Mouse (Mus musculus): ENCODE data around the gene Asb2. TPM values are rescaled to one million over a fixed set of nuclear protein-coding genes. Genes with fewer than 3 reads are reported as not detected.

The Asb2 gene
- total RNA-seq (2021), result 1 to 10 TPM; 3.2 to 3.5 TPM
- long read RNA-seq, experiment 1, partial matches to known transcripts, result 0 of 4 reads
- long read RNA-seq, experiment 1, other reads (novel, unspliced or antisense), result 1 of 4 reads
- long read RNA-seq, experiment 2, partial matches to known transcripts, result 0 of 5 reads
- long read RNA-seq, experiment 2, other reads (novel, unspliced or antisense), result 0 of 5 reads

DNA sequence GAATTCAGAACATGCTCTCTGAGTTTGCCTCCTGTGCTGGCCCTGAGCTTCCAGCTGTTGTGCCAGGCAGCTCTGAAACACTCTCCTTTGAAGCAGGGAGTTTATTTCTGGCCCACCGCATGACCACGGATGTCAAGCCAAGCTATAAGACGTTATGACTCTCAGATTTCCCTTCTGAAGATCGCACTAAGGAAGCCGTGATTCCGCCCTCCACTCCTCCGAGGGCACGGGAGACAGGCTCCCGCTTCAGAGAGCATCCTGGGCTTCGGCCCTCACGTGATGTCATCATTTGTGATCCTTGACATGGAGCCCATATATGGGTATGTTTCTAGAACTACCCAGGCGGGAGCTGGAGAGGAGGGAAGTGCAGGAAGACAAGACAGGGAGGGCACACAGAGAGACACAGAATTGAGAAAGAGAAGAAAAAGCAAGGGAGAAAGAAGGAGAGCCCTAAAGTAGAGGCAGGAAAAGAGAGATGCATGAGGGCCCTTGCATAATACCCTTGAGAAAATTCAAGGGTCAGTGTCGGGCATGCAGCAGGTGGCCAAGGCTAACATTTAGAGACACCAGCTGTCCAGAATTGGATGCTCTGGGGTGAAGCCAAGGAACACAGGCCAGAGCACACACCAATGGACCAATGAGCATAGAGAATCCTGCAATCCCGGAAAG, at the start of gene Asb2:
Gene Asb2, minus strand, starts transcription at position 256 of the 669 bp plus-strand sequence.
- no peak for DNase-seq (ENCODE audit: low spot score in 2 of 2)

DNA sequence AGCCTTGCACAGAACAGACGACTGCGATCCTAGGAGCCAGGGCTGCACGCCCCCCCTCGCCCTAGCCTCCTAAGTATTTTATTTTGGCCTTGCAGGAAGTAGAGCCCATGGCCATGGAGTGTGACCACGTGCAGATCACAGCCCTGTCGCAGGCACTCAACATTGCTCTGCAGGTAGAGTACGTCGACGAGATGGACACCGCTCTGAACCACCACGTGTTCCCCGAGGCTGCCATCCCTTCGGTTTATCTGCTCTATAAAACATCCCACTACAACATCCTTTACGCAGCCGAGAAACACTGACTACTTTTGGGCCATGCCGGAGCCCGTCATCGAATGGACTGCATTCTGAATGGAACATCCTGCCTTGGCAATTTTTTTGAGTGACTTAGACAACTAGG, 48.3 kb upstream of the Asb2 start:
- DNase-seq (ENCODE audit: low spot score in 2 of 2), result no peak

DNA sequence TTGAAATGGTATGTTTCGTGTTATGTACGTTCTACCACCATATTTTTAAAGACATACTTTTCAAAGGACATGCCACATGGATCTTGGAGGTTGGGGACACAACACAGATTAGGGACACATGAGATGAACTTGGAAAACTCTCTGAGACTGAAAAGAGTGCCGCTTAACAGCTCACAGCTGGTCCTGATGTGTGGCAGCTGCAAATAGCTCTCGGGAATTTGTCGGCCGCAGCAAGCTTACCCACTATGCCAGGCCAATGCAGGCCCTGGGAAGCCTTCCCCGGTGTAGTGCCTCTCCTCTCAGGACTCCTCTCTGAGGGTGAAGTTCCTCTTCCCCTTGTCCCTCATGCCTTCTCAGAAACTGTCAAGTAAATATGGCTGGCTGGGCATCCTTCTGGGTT, 41.0 kb upstream of the Asb2 start:
- no peak for DNase-seq (ENCODE audit: low spot score in 2 of 2)

DNA sequence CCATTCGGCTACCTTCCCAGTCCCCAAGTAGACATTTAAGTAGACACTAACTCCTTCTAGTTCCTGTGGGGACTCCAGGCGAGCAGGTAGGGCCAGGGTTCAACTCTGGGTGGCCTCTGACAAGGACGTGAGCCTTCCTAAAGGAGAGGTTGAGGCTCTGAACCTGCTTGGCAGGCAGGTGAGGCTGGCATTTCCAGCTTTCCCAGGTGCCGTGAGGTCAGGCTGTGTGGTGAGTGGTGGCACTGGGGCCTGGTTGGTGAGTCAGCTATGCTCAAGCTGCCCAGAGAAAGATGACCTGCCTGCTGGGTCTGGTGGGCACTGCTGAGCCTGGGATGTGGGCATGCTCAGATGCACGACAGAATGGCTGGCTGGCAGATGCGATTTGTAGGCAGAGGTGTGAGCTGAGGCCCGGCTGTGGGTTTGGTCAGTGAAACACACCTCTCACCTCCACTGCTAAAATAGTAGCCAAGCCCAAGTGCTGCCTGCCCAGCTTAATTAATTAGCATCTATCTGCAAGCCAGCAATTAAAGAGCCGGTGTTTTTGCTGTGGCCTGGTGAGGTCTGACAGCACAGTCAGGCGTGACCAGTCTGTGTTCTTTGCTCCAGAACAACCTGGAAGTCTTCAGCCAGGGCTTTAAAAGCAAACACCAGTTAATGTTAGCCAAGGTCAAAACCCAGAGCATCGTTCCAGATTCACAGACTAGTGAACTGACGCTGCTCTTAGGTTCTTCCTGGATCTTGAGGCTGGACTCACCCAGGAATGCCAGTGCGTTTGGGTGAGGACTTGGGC, 39.9 kb upstream of the Asb2 start:
- DNase-seq (ENCODE audit: low spot score in 2 of 2), result no peak

DNA sequence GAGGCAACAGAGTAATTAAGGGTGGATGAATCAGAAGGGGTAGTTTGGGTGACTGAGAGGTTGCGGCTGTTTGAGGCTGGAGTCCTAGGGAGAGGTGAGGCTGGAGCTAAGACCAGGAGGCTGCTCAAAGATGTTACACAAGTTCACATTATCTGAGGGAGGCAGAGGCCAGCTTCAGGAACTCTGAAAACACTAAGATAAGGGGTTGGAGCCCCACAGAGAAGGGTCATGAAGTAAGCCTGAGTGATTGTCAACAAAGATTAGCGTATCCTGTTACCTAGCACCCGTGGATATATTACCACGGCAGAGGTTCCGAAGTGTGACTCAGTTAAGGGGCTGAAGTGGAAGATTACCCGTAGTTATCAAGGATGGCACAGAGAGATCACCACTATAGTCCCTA, 37.7 kb upstream of the Asb2 start:
- no peak for DNase-seq (ENCODE audit: low spot score in 2 of 2)

DNA sequence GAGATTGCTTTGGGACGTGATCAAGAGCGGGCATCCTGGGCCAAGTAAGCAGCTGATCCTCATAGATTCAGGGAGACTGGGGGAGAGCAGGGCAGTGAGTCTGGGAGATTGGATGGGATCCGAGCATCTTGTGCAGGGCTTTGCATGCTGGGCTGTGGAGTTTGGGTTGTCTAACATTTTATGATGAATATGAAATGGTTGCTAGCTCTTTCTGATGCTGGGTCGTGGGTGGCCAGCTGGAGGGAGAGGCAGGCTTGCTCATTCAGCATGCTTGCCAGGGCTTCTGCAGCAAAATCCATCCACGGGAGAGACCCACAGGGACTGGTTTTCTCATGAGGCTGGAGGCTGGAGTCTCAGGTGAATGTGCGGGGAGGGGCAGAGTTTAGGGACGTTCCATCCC, 35.3 kb upstream of the Asb2 start:
- DNase-seq (ENCODE audit: low spot score in 2 of 2), result peak; percentile 69 to 76

DNA sequence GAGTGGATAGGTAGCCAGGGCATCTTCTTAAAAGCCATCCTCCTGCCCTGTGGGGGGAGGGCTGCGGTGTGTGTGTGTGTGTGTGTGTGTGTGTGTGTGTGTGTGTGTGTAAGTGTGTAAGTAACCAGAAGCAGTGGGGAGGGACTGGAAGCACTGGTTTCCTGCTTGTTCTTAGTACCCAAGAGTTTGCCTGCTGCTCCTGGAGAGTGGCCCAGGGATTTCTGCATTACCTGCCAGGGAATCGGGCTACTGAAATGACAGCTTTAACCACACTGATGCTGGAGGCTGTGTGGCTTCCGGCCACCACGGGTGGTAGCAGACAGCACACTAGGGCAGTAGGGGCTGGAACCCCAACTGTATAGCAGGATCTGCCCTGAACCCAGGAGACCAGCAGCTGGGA, 34.2 kb upstream of the Asb2 start:
- DNase-seq (ENCODE audit: low spot score in 2 of 2), result no peak

DNA sequence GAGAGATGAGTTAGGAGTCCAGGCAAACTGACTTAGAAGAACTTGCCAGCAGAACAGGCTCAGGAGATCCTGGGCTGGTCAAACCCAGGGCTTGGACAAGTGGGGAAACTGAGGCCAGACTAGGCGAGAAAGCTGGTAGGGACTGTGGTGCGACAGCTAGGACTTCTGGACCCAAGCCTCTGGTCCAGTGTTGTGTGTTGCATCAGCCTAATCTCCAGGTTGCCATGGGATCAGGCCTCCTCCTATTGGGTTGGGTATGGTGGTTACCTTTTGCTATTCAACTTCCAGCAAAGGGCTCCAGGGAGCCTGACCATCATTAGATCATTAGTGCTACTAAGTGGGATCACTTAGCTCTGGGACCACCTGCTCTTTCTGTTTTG, 33.5 kb upstream of the Asb2 start:
- DNase-seq (ENCODE audit: low spot score in 2 of 2), result no peak

DNA sequence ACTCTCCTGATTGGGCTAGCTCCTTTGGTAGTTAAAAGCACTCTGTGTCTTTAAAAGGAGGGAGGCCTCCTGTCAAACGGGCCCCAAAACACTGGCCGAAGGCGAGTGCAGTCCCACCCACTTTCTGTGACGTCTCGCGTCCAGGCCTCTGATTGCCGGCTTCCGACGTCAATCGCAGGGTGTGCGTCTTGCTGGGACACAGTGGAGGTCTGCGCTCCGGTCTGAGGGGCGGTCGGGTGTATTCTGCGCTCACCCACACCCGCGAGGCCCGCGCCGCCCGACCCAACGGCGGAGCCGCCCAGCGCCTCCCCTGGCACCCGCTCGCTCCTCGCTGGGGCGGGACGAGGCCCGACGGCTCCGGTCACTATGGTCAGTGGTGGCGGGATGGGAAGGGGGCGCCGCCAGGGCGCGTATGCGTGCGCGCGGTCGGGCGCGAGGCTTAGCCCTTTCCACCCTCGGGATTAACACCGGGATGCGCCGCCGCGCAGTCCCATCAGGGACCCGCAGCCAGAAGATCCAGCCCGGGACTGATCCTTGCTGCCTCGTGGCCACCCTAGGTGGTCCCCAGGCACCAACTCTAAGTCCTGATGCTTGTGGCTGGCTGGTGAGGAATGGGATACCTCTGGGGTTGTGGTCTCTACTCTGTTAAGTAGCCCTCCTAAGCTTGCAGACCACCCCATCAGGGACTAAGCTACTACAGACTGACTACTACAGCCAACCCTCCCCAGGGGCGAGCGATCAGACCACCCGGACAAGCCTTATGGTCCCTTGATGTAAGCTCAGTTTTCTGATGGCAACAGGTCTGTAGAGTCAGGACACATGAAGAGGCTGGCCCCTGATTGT, 32.9 kb upstream of the Asb2 start, which contains the start of gene Otub2:
Gene Otub2, plus strand, starts transcription at position 178 of the 843 bp plus-strand sequence.
- DNase-seq (ENCODE audit: low spot score in 2 of 2), result peak; percentile 97 to 99

DNA sequence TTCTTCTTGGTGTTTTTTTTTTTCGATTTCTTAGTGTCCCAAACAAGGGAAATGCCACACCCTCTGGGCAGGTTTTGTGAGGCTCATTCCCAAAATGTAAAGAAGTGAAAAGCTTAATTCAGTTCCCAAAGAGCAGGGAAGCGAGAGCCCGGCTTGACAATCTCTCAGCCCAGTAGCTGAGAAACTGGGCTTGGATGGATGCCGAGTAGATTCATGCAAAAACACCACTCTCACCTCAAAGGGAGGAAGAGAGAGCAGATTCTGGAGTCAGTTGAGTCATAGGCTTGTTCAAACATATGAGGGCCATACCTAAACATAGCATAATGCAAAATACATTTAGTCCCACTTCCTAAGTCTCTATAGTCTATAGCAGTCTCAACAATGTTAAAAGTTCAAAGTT, 24.4 kb upstream of the Asb2 start:
- DNase-seq (ENCODE audit: low spot score in 2 of 2), result no peak

DNA sequence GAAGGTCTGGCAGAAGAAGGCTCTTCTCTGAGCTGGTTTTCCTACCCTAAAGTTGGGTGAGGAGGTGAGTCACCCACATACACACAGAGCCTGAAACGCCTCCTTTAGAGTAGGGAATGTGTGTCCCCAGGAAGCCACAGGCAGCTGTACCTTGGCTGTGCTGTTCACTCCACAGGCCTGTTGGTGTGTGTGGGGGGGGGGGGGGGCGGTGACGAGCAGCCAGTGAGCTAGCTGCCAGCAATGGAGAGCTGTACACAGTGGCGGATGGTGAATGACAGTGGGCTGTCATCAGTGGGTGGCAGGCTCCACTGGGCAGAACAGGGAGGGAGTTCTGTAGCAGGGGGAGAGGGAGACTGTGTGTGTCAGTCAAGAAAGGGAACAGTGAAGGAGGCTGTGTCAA, 21.0 kb upstream of the Asb2 start:
- peak; percentile 46 to 70 for DNase-seq (ENCODE audit: low spot score in 2 of 2)

DNA sequence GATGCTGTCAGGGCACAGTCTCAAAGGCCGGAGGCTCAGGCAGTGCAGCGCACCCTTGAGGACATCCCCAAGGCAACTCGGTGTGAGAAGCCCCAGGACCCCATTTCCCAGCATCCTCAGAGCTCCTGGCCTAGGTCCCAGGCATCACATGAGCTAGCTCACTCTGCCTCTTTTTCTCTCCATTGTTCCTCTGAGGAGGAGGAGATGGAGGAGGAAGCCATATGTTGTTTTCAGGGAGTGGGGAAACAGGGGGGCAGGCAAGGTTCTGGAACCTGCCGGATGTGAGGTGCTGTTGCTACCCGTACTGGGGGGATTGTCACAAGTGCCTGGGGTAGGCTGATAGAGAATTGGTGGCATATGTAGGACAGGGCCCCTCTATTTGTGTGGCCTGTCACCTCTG, 20.3 kb upstream of the Asb2 start:
- DNase-seq (ENCODE audit: low spot score in 2 of 2), result peak; percentile 68 to 77

DNA sequence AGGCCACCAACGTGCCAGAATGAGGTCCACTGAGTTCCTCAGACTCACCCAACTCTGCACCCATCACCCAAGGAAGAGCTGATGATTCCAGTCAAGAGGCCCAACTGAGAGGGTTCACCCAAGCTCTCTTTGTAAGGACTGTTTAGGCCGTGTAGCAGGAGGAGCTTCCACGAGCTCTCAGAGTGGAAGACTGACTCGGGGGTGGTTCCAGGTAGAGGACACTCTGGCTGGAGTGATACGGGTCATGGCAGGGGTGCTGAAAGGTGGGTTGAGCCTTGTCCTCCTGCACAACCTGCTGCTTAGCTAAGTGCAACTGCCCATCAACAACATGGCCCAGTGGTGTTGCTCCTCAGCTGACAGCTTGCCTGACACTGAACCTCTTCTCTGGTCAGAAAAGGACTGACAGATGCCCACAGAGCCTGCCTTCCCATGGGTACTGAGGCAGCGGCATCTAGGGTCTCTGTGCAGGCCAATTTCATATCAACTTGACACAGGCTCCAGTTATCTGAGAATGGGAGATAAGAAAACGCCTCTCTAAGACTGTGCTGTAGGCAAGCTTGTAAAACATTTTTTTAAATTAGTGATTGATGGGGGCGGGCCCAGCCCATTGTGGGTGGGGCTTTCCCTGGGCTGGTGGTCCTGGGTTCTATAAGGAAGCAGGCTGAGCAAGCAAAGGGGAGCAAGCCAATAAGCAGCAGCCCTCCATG, 17.9 kb upstream of the Asb2 start:
- DNase-seq (ENCODE audit: low spot score in 2 of 2), result no peak

DNA sequence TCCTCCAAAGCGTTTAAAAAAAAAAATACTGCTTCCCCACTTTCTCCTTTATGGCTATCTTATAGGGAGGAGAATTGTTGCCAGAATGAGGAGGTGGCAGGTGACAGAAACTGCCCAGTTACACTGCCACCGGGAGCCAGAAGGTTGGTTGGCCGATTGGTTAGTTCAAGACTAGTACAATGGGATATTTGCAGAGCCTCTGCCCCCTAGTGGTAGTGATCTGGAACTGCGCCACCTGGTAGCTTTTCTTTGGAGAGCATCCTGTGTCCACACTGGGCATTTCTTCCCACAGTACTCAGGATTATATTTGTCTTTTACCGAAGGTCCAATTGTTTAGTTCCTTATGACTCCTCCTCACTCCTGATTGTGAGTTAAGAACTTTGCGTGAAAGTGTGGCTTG, 15.9 kb upstream of the Asb2 start:
- peak; percentile 57 to 72 for DNase-seq (ENCODE audit: low spot score in 2 of 2)

DNA sequence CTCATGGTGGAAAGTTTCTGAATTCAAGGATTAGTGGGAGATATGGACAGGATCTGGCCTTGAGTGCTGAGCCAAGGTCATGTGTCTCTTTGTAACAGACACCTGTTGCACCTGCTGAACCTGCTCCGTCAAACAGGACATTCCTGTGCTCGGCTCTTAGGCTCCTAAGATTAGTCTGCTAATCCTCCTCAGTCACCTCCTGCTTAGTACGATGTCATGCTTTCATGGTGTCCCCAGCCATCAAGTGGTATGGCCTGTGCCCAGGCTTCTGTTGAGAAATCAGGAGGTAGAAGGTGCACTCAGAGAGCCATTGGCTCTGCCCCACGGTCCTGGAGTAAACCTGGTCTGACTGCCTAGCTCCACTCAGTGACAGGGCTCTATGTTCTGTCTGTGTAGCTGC, 15.1 kb upstream of the Asb2 start:
- DNase-seq (ENCODE audit: low spot score in 2 of 2), result no peak

DNA sequence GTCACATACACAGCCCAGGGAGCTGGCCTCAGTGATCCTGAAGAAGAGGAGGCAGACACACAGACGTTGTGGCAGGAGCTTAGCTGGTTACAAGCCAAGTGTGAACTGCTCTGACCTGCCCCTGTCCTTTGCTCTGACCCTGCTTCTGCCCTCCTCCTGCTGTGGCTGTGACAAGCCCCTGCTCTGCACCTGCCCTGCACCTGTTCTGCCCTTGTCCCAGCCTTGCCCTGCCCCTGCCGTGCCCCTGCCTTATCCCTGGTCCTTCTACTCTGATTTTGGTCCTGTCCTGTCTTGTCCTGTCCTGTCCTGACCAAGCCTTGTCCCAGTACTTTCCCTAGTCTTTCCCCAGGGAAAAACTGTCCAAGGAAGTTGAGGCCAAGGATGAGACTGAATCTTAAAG, 13.0 kb upstream of the Asb2 start:
- no peak for DNase-seq (ENCODE audit: low spot score in 2 of 2)

DNA sequence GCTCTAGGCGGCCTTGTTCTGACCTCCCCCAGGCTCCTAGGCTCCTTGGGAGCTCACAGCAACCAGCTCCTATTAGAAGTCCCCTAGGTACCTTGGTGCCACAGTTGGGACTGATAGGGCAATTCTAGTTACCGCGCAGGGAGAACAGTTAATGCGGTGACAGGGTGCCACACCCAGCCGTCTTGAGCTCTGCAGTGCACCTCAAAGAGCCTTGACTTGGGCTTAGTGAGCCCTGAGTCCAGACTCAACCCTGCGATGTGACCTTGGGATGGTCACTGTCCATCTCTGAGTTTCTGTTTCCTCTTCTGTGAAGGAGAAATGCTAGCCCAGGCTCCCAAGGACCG, 12.5 kb upstream of the Asb2 start:
- no peak for DNase-seq (ENCODE audit: low spot score in 2 of 2)

DNA sequence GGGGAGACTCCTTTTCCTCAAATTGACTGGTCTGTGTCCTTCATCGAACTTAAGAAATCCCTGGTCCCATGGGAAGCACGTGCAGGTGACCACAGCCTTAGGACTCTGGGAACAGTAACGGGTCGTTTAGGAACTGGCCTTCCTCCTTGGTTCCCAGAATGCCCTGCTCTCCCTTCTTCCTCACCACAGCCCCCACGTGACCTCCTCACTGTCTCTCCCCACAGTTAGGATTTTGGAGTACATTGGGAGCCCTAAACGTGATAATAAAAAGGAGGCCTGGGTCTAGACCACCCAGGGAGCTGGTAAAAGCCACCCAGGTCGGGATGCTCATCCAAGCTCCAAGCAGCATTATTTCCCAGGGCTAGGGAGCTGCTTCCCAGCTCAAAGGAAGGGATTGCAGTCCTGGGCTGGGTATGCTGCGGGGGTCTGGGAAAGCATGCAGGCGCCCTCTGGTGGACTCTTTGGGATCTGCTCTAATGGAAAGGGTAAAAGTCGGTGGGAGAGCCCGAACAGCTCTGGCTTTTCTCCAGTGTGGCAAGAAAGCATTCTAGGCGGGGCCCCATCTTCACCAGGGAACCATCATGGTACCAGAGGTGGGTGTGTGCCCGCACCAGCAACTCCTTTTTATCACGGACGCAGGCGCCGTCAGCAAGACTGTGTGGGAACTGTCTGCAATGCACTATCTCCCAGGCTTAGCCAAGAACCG, 12.0 kb upstream of the Asb2 start:
- DNase-seq (ENCODE audit: low spot score in 2 of 2), result peak; percentile 73 to 81

DNA sequence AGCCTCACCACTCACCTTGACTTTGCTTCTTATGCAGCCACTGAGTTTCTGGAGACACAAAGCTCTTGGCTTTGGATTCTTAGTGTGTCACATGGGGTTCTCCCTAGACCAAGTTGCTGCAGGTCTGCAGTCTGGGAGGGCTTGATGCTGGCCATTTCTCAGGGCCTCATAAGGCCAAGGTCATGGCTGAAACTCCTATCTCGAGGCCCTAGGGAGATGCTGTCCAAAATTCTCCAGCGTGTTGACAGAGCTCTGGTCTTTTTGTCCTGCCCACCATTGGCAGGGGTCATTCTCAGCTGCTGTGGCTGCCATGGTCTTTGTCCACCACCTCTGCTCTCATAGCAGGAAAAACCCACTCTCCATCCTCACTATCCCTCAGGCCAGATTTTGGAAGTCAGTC, 11.4 kb upstream of the Asb2 start:
- DNase-seq (ENCODE audit: low spot score in 2 of 2), result no peak

DNA sequence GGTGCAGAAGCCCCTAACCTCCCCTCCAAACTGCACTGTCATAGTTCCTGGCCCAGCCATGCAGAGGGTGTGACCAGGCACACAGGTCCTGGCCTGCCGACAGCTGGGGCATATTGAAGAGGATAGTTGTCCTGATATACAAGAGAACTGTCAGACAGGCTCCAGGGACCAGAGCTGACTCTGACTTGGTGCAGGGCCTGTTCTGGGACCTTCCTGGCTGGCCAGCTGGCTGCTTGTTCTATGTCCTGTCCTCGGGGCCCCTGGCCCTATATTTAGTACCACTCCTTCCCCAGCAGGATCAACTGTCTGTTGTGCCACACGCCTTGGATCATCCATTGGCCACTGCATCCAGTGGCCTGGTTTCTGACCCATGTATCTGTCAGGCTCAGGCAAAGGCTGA, 6.5 kb upstream of the Asb2 start:
- DNase-seq (ENCODE audit: low spot score in 2 of 2), result no peak

Data from left cerebral cortex, adult 18-20 months (tissue).